Mouse (Mus musculus) kidney, adult 2 months (tissue): ENCODE results near the gene Sytl1.

Experiments
- CTCF ChIP-seq: fragments of 200-500 bp; conservative IDR thresholded peaks from 2 replicates; pipeline ENCODE4 v1.5.1; 2011; ENCODE audit warnings: low read depth, mild to moderate bottlenecking, control low read depth, low read length, moderate library complexity, mixed read lengths; ENCODE audit not compliant: insufficient read depth, insufficient read length
- POLR2A ChIP-seq: fragments of 200-500 bp; IDR thresholded peaks from one replicate; pipeline ENCODE4 v1.6.1; 2011; ENCODE audit warnings: low read depth, low read length, control low read depth

DNA sequence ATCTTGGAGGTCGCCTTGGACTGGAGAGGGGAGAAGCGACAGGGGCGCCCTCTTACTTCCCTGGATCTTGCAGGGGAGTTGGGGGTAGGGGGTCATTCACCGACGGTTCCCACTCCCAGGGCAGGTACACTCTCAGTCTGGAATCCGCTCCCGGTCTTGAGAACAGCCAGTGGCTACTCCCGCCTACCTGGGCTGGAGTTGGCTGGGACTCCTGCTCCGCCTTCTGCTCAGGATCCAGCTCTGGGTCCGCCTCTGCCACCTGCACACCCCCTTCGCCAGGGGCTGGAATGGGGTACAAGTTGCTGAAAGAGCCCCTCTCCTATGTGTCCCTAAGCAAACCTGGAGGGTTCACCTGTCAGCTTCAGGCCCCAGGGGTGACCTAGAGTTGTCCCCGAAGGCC is 5.7 kb downstream of the Sytl1 start:
- TF ChIP-seq CTCF = no peak
- TF ChIP-seq POLR2A = no peak
